Mouse (Mus musculus): ENCODE measurements at regions not wholly inside any gene's neighbourhood (a gene's known extent, or its start where the extent isn't known, plus 50 kb on each side); places are given as distances from the start of the nearest gene placed in this dataset.

- H3K36me3 ChIP-seq (ENCODE audit: control insufficient read depth, insufficient read depth, low read length) = no peaks in the 10 kb centered on the region
- no peaks in the 10 kb centered on the region for H3K4me1 ChIP-seq (replicated peaks; ENCODE audit: control insufficient read depth, insufficient read depth, low read length)
- no peak overlapping the region for H3K4me2 ChIP-seq (ENCODE audit: low read depth, low read length, severe bottlenecking)
- H3K27me3 ChIP-seq (ENCODE audit: control insufficient read depth, insufficient read depth, low read length) = no peaks in the 10 kb centered on the region
- no peaks in the 10 kb centered on the region for H3K9me3 ChIP-seq (ENCODE audit: control insufficient read depth, low read length)
- H3K4me3 ChIP-seq (ENCODE audit: low read depth, low read length) = no peak overlapping the region
- no peak overlapping the region for H3K27ac ChIP-seq (ENCODE audit: low read depth, low read length)
- DNase-seq (ENCODE audit: low spot score) = no peak
- no peak overlapping the region for H3K9ac ChIP-seq (ENCODE audit: low read length)
- no peak for ATAC-seq (replicated peaks; ENCODE audit: low FRiP score)
- 41% methylated on average over 5 of the region's 5 CpGs for WGBS
Observed at GRCm38 (mm10) chr14:88278327-88278726, 192.9 kb downstream of the Pcdh20 start.

GRCm38 (mm10) chr14:88264771-88265170, 206.4 kb downstream of the Pcdh20 start:
- ATAC-seq (replicated peaks; ENCODE audit: low FRiP score) (no peak), DNase-seq (ENCODE audit: low spot score) (no peak)
- H3K4me3 ChIP-seq (ENCODE audit: low read depth, low read length) = no peak overlapping the region
- no peaks in the 10 kb centered on the region for H3K4me1 ChIP-seq (replicated peaks; ENCODE audit: control insufficient read depth, insufficient read depth, low read length)
- no peak overlapping the region for H3K27ac ChIP-seq (ENCODE audit: low read depth, low read length)
- H3K9ac ChIP-seq (ENCODE audit: low read length) = no peak overlapping the region
- H3K27me3 ChIP-seq (ENCODE audit: control insufficient read depth, insufficient read depth, low read length) = no peaks in the 10 kb centered on the region
- H3K9me3 ChIP-seq (ENCODE audit: control insufficient read depth, low read length) = no peaks in the 10 kb centered on the region
- H3K4me2 ChIP-seq (ENCODE audit: low read depth, low read length, severe bottlenecking) = no peak overlapping the region
- no peaks in the 10 kb centered on the region for H3K36me3 ChIP-seq (ENCODE audit: control insufficient read depth, insufficient read depth, low read length)

GRCm38 (mm10) chr14:88259034-88259433, 212.2 kb downstream of the Pcdh20 start:
- H3K27me3 ChIP-seq (ENCODE audit: control insufficient read depth, insufficient read depth, low read length) = no peaks in the 10 kb centered on the region
- H3K4me1 ChIP-seq (replicated peaks; ENCODE audit: control insufficient read depth, insufficient read depth, low read length) = no peaks in the 10 kb centered on the region
- H3K4me3 ChIP-seq (ENCODE audit: low read depth, low read length) = no peak overlapping the region
- H3K4me2 ChIP-seq (ENCODE audit: low read depth, low read length, severe bottlenecking) = no peak overlapping the region
- DNase-seq (ENCODE audit: low spot score) (no peak), ATAC-seq (replicated peaks; ENCODE audit: low FRiP score) (peak; percentile 46; the same call in 1 of the 2 replicates)
- H3K9me3 ChIP-seq (ENCODE audit: control insufficient read depth, low read length) = no peaks in the 10 kb centered on the region
- H3K9ac ChIP-seq (ENCODE audit: low read length) = no peak overlapping the region
- H3K27ac ChIP-seq (ENCODE audit: low read depth, low read length) = no peak overlapping the region
- H3K36me3 ChIP-seq (ENCODE audit: control insufficient read depth, insufficient read depth, low read length) = no peaks in the 10 kb centered on the region

GRCm38 (mm10) chr14:88255131-88255530, 216.1 kb downstream of the Pcdh20 start:
- H3K27me3 ChIP-seq (ENCODE audit: control insufficient read depth, insufficient read depth, low read length) = no peaks in the 10 kb centered on the region
- H3K4me3 ChIP-seq (ENCODE audit: low read depth, low read length) = no peak overlapping the region
- H3K27ac ChIP-seq (ENCODE audit: low read depth, low read length) = no peak overlapping the region
- no peak for DNase-seq (ENCODE audit: low spot score)
- ATAC-seq (replicated peaks; ENCODE audit: low FRiP score) = no peak
- no peaks in the 10 kb centered on the region for H3K4me1 ChIP-seq (replicated peaks; ENCODE audit: control insufficient read depth, insufficient read depth, low read length)
- no peaks in the 10 kb centered on the region for H3K36me3 ChIP-seq (ENCODE audit: control insufficient read depth, insufficient read depth, low read length)
- H3K9me3 ChIP-seq (ENCODE audit: control insufficient read depth, low read length) = no peaks in the 10 kb centered on the region
- no peak overlapping the region for H3K9ac ChIP-seq (ENCODE audit: low read length)
- 47% methylated on average over 3 of the region's 3 CpGs for WGBS
- H3K4me2 ChIP-seq (ENCODE audit: low read depth, low read length, severe bottlenecking) = no peak overlapping the region
